ENCODE assay signal across 16 mouse cellular contexts in genomic region chr9:97992131-97992530, GRCm38 (mm10). TPM values are rescaled to one million over a fixed set of nuclear protein-coding genes. Genes with fewer than 3 reads are reported as not detected.
DNase-seq lines count a peak whose midpoint lies in the region; ATAC-seq and TF ChIP-seq lines count a peak whose summit lies in the region.
"Had no signal": no experiment of that assay in that cellular context is flagged by ENCODE, and none has a peak within 500 bp of the region (broad histone marks: within the 10 kb centered on the region; RNA-seq: fewer than 3 reads in every experiment).

No protein-coding gene starts in this region.

- H3K4me1 ChIP-seq in neural tube, embryonic 15.5 days = peaks cover 15% of the 10 kb centered on the region; the same call in 1 of the 2 replicates
- H3K4me1 ChIP-seq: heart, embryonic 13.5 days; intestine, embryonic 15.5 days had no signal

- no peaks in the 10 kb centered on the region for H3K9me3 ChIP-seq in neural tube, embryonic 15.5 days (replicated peaks)
- H3K9me3 ChIP-seq: heart, embryonic 13.5 days; hindbrain, embryonic 10.5 days; intestine, embryonic 15.5 days; neural tube, embryonic 13.5 days had no signal

- no peak for ATAC-seq in neural tube, embryonic 15.5 days (ENCODE audit: low FRiP score)
- ATAC-seq: CD4-positive, CD25-positive, alpha-beta regulatory T cell, adult 4 months; intestine, embryonic 15.5 days had no signal

- H3K27ac ChIP-seq in gastrocnemius, adult 2 months = no peak overlapping the region
- no peak overlapping the region for H3K27ac ChIP-seq in neural tube, embryonic 15.5 days (replicated peaks)
- H3K27ac ChIP-seq: heart, embryonic 13.5 days; hindbrain, embryonic 10.5 days; intestine, embryonic 15.5 days; kidney, postnatal 0 days; liver, embryonic 14.5 days; macrophage; neural tube, embryonic 13.5 days had no signal

- 59% methylated on average over 4 of the region's 4 CpGs for WGBS in neural tube, embryonic 15.5 days

- intact Hi-C loops in gastrocnemius, adult 2 months (cut with DNase I) = no loop called here
- intact Hi-C loops in left cerebral cortex, postnatal 10 days (cut with DNase I) = no loop called here

- H3K9ac ChIP-seq in neural tube, embryonic 15.5 days (replicated peaks) = no peak overlapping the region
- H3K9ac ChIP-seq: heart, embryonic 13.5 days; intestine, embryonic 15.5 days; liver, embryonic 14.5 days; neural tube, embryonic 13.5 days had no signal

- no peak overlapping the region for H3K4me3 ChIP-seq in gastrocnemius, adult 2 months
- H3K4me3 ChIP-seq in neural tube, embryonic 15.5 days (replicated peaks) = no peak overlapping the region
- H3K4me3 ChIP-seq: heart, embryonic 13.5 days; hindbrain, embryonic 10.5 days; intestine, embryonic 15.5 days; neural tube, embryonic 13.5 days had no signal

- no peak overlapping the region for H3K4me2 ChIP-seq in neural tube, embryonic 15.5 days
- H3K4me2 ChIP-seq: heart, embryonic 13.5 days; intestine, embryonic 15.5 days; neural tube, embryonic 13.5 days had no signal

- DNase-seq in gastrocnemius, adult 18-20 months (ENCODE audit: low spot score) = peak; percentile 4
- DNase-seq in gastrocnemius, adult 2 months = no peak
- DNase-seq in Muller cell, postnatal 12 days (ENCODE audit: inconsistent ontology term) = peak; percentile 12
- DNase-seq in adrenal gland, postnatal 25 days = peak; percentile 12
- DNase-seq in cerebellum, postnatal 36 days = peak; percentile 10 to 23
- no peak for DNase-seq in left cerebral cortex, postnatal 10 days (ENCODE audit: extremely low spot score in 1 of 2, low spot score in 2 of 2)
- DNase-seq: gastrocnemius, postnatal 25 days had no signal

- no peak for TF ChIP-seq CTCF in gastrocnemius, adult 2 months (IDR thresholded peaks at IDR 0.05)

- no peaks in the 10 kb centered on the region for H3K36me3 ChIP-seq in neural tube, embryonic 15.5 days
- H3K36me3 ChIP-seq: heart, embryonic 13.5 days; hindbrain, embryonic 10.5 days; intestine, embryonic 15.5 days; neural tube, embryonic 13.5 days had no signal

- H3K27me3 ChIP-seq in neural tube, embryonic 15.5 days (replicated peaks) = no peaks in the 10 kb centered on the region
- H3K27me3 ChIP-seq: heart, embryonic 13.5 days; intestine, embryonic 15.5 days; neural tube, embryonic 13.5 days had no signal

RNA-seq across cellular contexts. Expression of gene Clstn2, which starts 40.9 kb away (rescaled TPM):
- under 1 TPM; 0.41 to 0.74 TPM for total RNA-seq in gastrocnemius, adult 18-20 months (2021)
- total RNA-seq in gastrocnemius, adult 2 months (2021) = 1 to 10 TPM in 1 of 2 experiments, under 1 TPM in 1; 0.74 to 1.2 TPM
- 5.5 and 5.6 TPM in 2 replicates for total RNA-seq in adrenal gland, postnatal 25 days (2021)
- polyA plus RNA-seq in neural tube, embryonic 15.5 days (2015; fragmentation: Nextera tagmentation; extraction: Ambion mirVana) = 16.6 and 18.8 TPM in 2 replicates
- 100 to 1,000 TPM in 1 of 2 experiments, 10 to 100 TPM in 1; 93.4 to 102 TPM for total RNA-seq in left cerebral cortex, postnatal 10 days (2021)
- polyA plus RNA-seq: CD4-positive, CD25-positive, alpha-beta regulatory T cell, adult 4 months; macrophage had no signal

Comparison
In these comparisons a context has a peak if more than half of its experiments do, and no peak if none do; other contexts are left out.
1. DNase-seq: peak in gastrocnemius, adult 18-20 months (single experiment), Muller cell, postnatal 12 days (single experiment), adrenal gland, postnatal 25 days (single experiment) and cerebellum, postnatal 36 days (2 of 2); none in gastrocnemius, adult 2 months (single experiment) and left cerebral cortex, postnatal 10 days (0 of 2).
2. RNA of gene Clstn2, which starts 40.9 kb away (total RNA-seq): 93.4 to 102 TPM in left cerebral cortex, postnatal 10 days; 5.5 to 5.6 TPM in adrenal gland, postnatal 25 days, 0.74 to 1.2 TPM in gastrocnemius, adult 2 months and 0.41 to 0.74 TPM in gastrocnemius, adult 18-20 months; every median in the first group is over 10 times any median in the second.